Mouse (Mus musculus) CH12.LX (cell line): Measurements from ENCODE around the gene Setd3.

Experiments used
- CTCF ChIP-seq, 2 experiments: IDR thresholded peaks in 1 of 2; conservative IDR thresholded peaks in 1 of 2; 2 replicates each; pipeline ENCODE4 v1.5.1; 2011 to 2012; ENCODE audit warnings: low read depth in 2 of 2, low read length in 2 of 2, improper control_type of control experiment in 1 of 2, inconsistent platforms in 1 of 2, mild to moderate bottlenecking in 1 of 2, moderate library complexity in 1 of 2
- EP300 ChIP-seq: IDR thresholded peaks from 2 replicates; pipeline ENCODE4 v1.6.1; 2011; ENCODE audit warnings: low read length, improper control_type of control experiment
- ETS1 ChIP-seq: conservative IDR thresholded peaks from 2 replicates; pipeline ENCODE4 v1.6.1; 2012; ENCODE audit warnings: low read depth, mild to moderate bottlenecking, inconsistent platforms, low read length, improper control_type of control experiment, moderate library complexity
- GABPA ChIP-seq: IDR thresholded peaks from 2 replicates; pipeline ENCODE4 v1.6.1; 2012; ENCODE audit warnings: low read depth, low read length, improper control_type of control experiment, inconsistent platforms; ENCODE audit not compliant: insufficient replicate concordance
- IRF4 ChIP-seq: IDR thresholded peaks from 2 replicates; pipeline ENCODE4 v1.6.1; 2014; ENCODE audit warnings: low read depth, mild to moderate bottlenecking, inconsistent platforms, low read length, improper control_type of control experiment
- MAZ ChIP-seq: IDR thresholded peaks from 2 replicates; pipeline ENCODE4 v1.6.1; 2012; ENCODE audit warnings: low read depth, mild to moderate bottlenecking, inconsistent platforms, low read length, improper control_type of control experiment, moderate library complexity
- POLR2A ChIP-seq: IDR thresholded peaks from 2 replicates; pipeline ENCODE4 v1.6.1; 2011; ENCODE audit warnings: low read depth, mild to moderate bottlenecking, improper control_type of control experiment, low read length
- POLR2AphosphoS2 ChIP-seq: IDR thresholded peaks from 2 replicates; pipeline ENCODE4 v1.6.1; 2011; ENCODE audit warnings: low read depth, low read length, improper control_type of control experiment
- RCOR1 ChIP-seq: conservative IDR thresholded peaks from 2 replicates; pipeline ENCODE4 v1.6.1; 2012; ENCODE audit warnings: low read depth, mild to moderate bottlenecking, inconsistent platforms, low read length, improper control_type of control experiment
- USF1 ChIP-seq: IDR thresholded peaks from 2 replicates; pipeline ENCODE4 v1.6.1; 2014; ENCODE audit warnings: low read depth, mild to moderate bottlenecking, inconsistent platforms, low read length, improper control_type of control experiment
- ZNF384 ChIP-seq: IDR thresholded peaks from 2 replicates; pipeline ENCODE4 v1.6.1; 2012; ENCODE audit warnings: low read depth, low read length, improper control_type of control experiment, inconsistent platforms

- TF ChIP-seq USF1 (no peak), ETS1 (no peak), EP300 (no peak), RCOR1 (no peak), IRF4 (no peak), MAZ (no peak), ZNF384 (no peak), CTCF (conservative IDR thresholded peaks at IDR 0.05 in 1 of 2, IDR thresholded peaks at IDR 0.05 in 1 of 2; ENCODE audit: low read depth in 2 of 2, low read length in 2 of 2) (no peak), GABPA (no peak), POLR2A (no peak), POLR2AphosphoS2 (no peak)
These were observed 15.4 kb downstream of the Setd3 start for GRCm38 (mm10) chr12:108163706-108164105.
